Mouse (Mus musculus): ENCODE data around the gene Dpp6.

Gene Dpp6

DNA sequence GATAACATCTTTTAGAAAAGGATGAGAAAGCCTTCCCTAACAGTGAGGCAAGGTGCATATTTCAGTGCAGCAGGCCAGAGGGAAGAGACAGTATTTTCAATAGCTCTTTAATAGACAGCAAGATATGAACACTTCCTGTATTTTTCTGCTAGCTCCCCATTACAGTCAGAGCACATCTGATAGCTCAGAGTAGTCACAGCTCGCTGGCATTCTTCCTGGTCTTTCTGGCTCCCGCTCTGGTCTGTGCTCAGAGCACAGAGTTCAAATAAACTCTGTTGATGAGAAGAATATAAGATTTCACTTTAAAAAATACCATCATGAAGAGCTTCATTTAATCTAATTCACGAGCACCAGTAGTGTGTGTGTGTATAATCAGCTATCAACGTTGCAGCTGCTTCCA is 249.8 kb downstream of the Dpp6 start:
- DNase-seq (ENCODE audit: low spot score), result no peak

DNA sequence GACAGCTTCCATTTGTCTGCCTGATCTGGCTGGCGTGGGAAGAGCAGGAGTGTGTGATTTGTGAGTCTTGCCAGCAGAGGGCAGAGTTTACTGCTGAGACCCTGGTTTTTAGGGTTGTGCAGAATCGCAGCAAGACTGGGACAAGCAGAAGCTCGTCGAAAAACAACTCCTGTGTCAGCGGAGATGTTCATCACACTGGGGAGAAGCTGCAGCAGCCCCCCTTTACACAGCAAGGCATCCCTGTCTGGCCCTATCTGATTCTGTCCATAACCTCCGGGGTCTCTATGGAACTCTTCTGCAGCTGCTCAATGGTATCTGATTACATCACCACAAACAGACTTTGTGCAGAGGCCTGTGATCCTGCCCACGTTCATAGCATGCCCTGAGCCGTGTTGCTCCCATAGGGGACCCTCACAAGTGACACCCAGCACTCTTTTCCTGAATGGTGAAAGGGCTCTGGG is 258.2 kb downstream of the Dpp6 start:
- no peak for DNase-seq (ENCODE audit: low spot score)

DNA sequence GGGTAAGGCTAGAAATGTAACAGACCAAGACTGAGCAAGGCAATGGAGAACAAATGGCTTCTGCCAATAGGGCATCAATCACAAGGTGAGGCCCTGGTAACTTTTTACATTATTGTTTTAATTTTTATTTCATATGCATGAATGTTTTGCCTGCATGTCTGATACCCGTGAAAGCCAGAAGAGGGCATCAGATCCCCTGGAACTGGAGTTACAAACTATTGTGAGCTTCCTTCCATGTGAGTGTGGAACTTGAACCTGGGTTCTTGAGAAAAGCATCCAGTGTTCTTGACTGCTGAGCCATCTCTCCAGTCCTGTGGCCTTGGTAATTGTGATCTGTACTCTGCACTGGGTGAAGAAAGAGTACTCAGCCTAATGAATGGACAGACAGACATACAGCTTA is 259.0 kb downstream of the Dpp6 start:
- no peak for DNase-seq (ENCODE audit: low spot score)

DNA sequence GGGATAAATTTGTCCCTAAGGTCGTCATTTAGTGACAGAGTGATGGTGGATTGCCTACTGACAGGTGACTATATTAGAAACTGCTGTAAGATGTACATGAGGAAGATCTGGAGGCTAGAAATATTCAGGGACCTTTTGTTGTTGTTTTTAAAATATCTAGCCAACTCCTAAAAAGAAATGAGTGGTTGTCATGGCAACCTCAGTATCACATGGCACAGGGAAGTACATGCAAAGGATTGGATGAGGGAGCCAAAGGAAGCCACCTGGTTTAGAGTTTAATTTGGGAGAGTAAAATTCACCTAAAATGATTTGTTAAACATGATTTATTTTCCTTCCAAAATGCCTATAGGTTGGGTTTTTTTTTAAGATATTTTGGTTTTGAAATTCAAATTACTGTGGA is 260.8 kb downstream of the Dpp6 start:
- no peak for DNase-seq (ENCODE audit: low spot score)

DNA sequence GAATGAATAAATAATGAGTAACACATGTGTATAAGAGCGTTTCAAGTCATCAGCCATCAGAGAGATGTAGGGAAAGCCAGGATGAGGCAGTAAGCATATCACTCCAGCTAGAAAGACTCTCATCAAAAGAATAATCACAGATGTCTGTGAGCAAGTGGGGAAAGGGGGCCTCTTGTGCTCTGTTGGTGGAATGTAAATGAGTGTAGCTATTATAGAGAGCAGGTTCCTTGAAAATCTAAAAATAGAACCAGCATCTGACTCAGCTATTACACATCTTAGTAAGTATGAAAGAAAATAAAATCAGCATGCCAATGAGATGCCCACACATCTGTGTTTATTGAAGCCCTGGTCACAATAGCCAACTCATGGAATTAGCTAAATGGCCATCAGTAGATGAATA is 264.3 kb downstream of the Dpp6 start:
- no peak for DNase-seq (ENCODE audit: low spot score)

DNA sequence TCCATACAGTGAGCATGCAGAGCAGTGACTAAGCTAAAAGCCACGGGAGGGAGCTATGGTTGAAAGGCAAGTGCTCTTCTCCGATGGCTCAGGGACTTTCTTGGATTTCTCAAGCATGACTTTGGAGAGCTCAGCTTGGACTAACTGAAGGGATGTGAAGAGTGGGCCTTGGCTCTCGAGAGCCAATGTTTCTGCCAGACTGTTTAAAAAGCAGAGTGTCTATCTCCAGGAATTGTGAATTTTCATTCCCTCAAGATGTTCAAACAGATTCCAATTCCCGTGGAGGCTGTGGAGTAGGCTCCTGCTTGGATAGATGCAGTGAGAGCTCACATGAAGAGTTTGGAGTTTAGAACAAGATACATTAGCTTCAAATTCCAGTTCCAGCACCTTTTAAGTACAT is 266.8 kb downstream of the Dpp6 start:
- no peak for DNase-seq (ENCODE audit: low spot score)

DNA sequence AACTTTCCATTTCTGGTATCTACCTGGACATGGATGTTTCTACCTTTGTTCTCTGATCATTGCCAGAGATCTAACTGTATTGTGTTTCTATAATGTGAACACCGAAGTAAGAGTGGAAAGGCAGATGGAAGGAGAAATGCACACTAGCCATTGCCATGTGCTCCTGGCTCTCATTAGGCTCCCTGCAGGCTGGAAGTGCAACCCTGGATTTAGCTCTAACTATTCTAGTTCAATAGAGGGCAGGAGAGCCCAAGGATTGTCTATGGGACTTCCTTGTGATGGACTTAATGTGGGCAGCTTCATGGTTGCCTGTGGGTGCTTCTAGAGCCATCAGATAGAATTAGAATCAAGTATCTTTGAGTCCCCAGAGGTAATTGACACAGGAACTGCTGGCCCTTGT is 291.2 kb downstream of the Dpp6 start:
- DNase-seq (ENCODE audit: low spot score), result no peak

DNA sequence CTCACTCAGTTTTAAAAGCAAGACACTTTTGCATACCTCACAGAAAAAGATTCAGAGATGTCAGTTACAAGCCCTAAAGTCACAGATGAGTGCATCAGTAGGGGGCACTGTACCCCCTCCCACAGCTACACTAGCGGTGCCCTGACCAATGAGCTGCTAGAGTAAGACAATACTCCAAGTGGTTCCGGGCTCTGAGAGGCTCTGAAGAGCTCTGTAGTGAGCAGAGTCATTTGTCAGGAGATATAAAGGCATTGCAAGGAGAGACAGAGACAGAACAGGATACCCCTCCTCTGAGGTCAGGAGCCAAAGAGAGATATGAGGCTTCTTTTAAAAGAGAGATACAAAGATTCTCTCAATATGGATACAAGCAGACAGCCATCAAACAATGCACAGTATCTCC is 305.5 kb downstream of the Dpp6 start:
- no peak for DNase-seq (ENCODE audit: low spot score)

DNA sequence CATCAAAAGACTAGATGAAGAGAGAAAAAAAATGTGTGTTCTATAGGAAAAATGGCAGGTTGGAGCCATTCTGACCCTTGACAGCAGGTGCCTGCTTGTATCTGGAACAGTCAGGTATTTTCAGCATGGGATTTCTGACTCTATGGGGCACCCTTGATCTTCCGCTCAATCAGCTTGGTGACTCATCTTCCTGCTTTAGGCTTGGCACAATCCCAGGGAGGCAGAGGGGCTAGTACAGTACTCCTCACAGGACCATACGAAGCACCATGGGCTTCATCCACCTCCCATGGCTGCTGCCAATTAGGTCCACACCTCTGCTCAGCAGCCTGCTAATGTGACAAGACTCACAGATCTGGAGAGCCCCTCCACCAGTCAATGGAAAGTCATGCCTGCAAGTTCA is 305.9 kb downstream of the Dpp6 start:
- no peak for DNase-seq (ENCODE audit: low spot score)

DNA sequence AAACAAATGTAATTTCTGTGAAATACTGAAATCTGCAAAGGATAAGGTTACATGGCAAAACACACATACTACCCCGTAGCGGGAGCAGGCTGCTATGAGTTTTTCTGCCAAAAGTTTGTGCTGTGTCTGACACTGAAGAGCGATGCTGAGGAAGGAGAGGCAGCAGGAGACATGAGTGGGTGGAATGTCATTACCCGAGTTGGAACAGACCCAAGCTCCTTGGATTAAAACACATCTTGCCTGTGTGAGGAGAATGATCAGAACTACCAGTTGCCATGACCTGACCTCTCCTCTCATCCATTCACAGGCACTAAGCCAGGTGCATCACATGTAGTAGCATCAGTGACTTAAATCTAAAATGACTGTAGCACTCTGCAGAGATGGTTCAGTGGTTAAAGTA is 309.0 kb downstream of the Dpp6 start:
- no peak for DNase-seq (ENCODE audit: low spot score)

DNA sequence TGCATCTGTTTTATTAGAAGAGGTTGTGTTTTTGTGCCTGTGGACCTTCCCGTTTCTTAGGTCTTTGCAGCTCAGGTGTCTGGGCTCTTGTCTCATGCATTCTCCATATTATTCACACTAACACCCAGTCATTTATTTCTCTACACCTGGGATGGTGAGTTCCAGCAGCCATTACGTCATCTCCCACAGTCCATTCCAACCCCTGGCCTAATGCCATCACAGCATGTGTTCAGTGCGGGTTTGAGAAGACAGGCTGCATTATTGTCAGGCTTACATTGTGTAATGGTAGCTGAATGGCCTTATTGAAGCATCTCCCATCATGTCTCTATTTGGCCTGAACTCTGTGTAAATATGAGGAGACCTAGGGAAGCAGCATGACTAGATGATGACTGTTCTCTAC is 316.2 kb downstream of the Dpp6 start:
- DNase-seq (ENCODE audit: low spot score), result no peak

DNA sequence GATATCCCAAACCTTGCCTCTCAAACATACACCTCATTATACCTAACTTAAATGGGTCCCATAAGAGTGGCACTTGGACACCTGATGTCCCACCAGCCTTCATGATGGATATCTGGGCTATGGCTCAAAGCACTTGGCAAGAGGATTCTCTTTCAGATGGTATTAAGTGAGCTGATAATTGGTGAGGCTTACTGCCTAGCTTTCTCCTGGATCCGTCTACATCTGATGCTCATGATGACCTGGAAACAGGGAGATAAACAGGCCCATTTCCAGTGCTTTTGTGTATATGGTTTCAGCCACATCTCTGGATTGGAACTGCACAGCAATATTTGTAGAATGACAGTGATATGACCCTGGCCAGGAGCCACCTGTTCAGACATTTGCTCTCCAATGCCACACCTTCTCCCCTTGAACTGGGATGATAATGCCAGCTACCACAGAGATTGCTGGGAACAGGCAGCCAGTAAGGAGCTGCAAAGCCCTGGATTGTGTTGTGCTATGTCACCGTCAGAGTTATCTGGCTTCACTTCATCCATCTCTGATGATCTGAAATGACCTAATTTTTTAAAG is 317.5 kb downstream of the Dpp6 start:
- no peak for DNase-seq (ENCODE audit: low spot score)

DNA sequence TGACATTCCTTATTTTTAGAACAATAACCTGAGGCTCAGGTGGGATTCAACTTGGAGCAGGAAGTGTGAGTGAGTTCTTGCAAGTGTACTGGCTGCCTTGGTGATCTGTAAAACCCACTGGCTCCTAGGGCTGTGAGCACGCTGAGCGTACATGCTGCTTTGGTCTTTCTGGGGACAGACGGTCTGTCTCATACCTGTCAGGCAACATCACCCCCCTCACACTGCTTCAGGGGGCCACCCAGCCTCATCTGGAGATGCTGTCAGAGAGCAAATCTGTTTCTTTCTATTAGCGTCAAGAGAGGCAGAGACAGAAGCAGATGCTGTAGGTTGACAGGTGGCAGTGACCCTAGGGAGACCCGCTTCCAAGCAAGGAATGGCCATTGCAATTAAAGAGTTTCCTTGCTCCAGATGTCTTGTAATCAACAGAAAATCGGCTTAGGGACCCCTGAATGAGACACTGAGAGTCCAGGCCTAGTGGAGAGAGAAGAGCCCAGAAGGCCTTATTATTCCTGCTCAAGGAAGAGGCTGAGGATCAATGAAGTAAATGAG is 330.5 kb downstream of the Dpp6 start:
- DNase-seq (ENCODE audit: low spot score), result no peak

DNA sequence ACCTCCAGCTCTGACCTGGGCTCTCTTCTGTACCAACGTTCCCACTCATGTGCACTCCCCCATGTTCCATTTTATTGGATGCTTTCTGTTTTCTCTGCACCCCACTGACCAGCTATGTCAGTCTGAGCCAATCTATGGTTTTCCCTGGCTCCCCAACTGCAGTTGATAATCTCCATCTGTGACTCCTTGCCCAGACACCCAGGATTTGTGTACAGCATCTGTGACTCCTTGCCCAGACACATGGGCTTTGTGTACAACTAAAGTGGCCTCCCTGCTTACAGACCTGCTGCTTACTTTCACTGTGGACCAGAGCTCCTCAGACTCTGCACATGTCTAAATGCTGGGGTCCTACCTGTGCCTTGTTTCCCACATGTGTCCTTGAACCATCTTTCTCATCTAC is 334.0 kb downstream of the Dpp6 start:
- DNase-seq (ENCODE audit: low spot score), result no peak

DNA sequence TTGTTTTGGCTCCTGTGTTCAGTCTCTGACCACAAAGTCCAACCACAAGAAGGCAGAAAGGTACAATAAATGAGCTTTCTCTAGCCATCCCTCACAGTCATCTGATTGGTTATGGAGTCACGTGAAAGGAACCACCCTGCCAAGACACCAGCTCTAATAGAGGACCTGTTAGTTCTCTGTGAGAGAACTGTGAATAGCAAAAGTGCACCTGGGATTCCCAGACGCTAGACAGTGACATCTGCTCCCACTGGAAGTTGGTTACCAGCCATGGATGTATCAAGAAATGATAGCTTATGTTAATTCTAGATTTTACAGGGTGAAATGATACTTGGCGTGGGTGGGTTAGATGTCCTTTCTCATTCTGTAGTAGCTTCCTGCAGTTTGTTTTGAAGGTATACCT is 338.7 kb downstream of the Dpp6 start:
- no peak for DNase-seq (ENCODE audit: low spot score)

DNA sequence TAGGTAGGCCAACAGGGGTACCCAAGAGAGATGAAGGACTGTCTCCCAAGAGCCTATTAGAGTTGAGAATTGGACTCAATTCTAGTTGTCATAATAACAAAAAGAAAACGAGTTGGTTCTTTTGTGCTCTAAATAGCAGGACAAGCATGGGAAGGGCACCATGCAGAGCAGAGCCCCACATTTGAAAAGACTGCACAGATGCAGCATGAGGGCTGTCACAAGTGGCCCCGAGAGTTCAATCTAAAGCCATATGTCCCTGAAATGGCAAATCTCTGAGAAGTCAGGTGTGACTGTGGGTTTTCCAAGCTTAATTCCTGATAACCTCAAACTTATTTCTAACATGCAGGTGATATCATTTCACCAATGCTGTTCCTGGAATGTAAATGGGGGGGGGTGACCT is 339.4 kb downstream of the Dpp6 start:
- DNase-seq (ENCODE audit: low spot score), result no peak

DNA sequence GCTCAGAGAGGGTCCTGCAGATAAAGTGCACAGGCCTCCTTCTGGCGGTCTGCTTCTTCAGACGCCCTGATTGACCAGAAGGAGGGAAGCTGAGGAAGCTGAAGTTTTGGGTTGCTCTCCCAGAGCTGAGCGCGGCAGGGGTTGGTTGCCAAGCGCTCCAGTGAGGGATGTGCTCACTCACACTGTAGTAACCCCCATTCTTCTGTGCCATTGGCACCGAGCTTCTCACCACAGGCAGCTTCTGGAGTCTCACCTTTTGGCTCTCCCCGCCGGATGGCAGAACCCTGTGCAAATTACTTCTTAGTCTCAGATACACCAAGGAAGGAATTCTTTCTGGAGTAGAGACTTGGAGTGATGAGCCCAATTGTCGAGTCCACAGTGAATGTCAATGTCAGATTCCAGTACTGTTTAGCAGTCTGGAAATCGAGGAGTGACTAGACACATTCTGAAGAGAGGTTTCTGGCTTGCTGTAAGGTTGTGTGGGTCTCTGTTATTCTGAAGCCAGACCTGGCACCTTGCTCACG is 344.2 kb downstream of the Dpp6 start:
- no peak for DNase-seq (ENCODE audit: low spot score)

DNA sequence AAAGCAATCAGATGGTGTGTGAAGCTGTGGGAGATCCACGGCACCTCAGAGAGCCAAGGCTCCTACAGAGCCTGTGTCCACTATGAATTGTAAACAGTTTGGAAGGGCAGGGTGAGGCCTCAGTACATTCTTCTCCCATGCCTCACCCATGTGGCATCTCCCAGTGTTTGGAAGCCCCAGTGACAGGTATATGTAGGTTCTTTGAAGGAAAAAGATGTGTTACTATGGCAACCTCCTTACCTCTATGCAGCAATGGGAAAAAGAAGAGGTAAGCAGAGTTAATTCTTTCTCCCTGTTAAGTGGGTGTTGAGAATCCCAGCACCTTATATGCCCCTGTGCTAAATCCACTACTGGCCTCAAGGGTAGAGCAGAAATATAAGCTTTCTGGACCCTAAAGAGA is 351.5 kb downstream of the Dpp6 start:
- no peak for DNase-seq (ENCODE audit: low spot score)

DNA sequence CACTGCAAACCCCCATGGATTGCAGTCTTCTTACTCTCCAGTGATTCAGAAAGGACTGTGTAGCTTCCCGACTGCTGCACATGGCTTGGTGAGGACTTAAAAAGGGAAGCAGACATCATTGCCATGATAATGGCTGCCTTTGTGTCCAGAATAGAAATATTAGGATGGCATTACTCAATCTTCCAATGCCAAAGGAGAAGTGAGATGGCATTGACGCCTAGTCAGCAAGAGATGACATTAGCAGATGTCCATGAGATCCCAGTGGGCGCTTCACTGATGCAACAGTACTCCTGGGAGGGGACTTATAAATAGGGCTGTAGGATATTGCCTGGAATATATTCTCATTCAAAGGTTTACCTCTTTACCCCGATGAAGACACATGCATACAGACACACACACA is 368.0 kb downstream of the Dpp6 start:
- DNase-seq (ENCODE audit: low spot score), result no peak

DNA sequence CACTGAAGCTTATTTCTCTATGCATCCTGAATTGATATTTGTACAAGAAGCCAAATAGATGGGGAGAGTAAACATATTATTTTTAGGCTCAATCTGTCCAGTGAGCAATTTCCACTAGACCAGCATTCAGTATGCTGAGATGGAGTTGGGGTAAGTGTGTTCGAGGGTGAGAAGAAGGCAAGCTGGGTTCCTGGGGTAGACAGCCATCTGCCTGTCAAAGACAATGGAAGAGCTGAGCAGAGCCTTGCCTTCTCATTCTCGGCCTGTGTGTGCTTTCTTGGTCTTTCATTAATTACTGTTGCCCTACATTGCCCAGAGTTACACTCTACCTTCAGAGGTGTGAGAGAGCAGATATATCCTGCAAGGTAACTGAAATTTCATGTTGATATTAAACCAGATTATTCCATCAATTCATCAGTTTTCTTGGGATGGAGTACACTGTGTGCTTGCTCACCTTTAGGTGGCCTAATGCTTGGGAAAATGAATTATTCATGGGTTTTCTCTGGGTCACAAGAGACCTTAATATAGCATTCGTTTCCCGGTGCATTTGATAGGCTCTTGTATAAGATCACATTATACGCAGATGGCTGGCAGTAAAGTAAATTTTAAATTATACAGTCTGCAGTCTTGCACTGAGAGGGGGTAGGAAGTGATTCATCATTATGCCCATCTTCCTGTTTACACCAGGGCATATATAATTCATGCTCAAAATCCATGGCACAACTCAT is 374.4 kb downstream of the Dpp6 start:
- DNase-seq (ENCODE audit: low spot score), result no peak

DNA sequence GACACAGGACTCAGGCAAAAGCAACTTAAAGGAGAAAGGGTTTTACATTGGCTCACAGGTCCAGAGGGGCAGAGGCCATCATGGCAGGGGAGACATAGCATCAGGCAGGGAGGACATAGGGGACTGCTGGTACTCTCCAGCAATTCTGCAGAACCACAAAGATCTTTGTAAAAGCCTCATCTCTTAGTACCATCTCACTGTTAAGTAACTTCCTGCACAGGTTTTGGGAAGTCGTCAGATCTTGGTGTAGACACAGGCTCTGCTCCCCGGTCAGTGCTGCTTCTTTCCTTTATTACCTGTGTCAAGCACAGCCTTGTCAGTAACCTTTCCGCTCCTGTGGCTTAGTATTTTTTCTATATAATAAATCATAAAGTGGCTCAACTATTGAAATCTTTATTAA is 377.2 kb downstream of the Dpp6 start:
- DNase-seq (ENCODE audit: low spot score), result no peak

DNA sequence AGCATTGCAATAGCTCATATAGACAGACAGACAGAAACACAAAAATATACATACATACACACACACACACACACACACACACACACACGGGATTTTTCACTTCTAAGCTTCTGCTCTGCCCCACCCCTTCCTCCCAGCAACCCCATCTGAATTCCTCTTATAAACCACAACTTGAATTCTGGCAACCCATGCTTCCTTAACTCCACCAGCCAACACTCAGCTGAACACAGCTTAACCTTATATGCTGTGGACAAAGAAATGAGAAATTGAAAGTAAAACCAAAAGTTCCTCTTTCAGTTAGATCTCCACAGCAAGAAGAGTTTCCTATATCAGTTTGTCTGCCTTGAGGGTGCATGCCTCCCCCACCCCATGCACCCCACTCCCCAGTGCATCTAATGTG is 378.0 kb downstream of the Dpp6 start:
- DNase-seq (ENCODE audit: low spot score), result no peak

DNA sequence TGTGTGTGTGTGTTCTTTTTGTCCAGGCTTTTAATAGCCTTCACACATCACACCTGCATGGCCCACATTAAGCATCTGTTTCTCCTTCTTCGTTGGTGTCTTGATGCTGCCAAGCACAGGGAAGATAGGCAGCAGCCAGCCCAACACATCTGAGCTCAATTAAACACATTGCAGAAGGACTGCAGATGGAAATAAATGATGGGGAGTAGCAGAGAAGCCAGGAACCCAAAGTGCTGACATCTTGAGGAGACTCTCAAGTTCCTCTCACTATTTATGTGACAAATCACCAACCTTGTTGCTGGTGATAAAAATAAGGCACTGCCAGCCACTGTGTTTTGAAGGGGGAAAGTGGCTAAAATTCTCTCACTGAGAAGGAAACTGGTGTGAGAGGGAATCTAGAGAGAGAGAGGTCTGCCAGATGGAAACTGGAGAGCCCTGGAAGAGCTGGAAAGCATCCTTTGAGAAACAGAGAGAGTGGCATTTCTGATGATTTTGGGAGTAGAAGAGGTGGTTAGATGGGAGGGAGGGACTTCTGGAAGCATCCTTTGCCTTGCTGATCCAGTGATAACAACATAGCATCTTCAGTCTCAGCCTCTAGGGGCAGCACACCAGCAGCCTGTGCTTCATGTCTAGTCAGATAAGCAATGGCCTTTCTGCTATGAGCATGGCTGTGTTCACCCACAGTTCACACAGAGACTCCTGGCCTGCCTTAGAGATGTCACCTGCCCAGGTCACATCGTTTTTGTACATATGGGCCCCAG is 383.8 kb downstream of the Dpp6 start:
- no peak for DNase-seq (ENCODE audit: low spot score)

All from testis, postnatal 14 days (tissue).